Comparison of ENCODE assay signal across 23 mouse cellular contexts in genomic region chr3:65594493-65594892, GRCm38 (mm10).
DNase-seq lines count a peak whose midpoint lies in the region; ATAC-seq and TF ChIP-seq lines count a peak whose summit lies in the region.
"Had no signal": no experiment of that assay in that cellular context is flagged by ENCODE, and none has a peak within 500 bp of the region (broad histone marks: within the 10 kb centered on the region; RNA-seq: fewer than 3 reads in every experiment).

No protein-coding gene starts in this region.

- no peaks in the 10 kb centered on the region for H3K27me3 ChIP-seq in lung, postnatal 0 days (replicated peaks; ENCODE audit: insufficient read depth, low read length)
- no peaks in the 10 kb centered on the region for H3K27me3 ChIP-seq in embryonic facial prominence, embryonic 15.5 days
- no peaks in the 10 kb centered on the region for H3K27me3 ChIP-seq in thymus, adult 2 months (ENCODE audit: control insufficient read depth, insufficient read depth, low read length)
- no peaks in the 10 kb centered on the region for H3K27me3 ChIP-seq in midbrain, embryonic 14.5 days (ENCODE audit: control insufficient read depth, insufficient read depth, low read length)
- H3K27me3 ChIP-seq: forebrain, embryonic 13.5 days; heart, embryonic 13.5 days; hindbrain, embryonic 13.5 days; limb, embryonic 13.5 days; liver, embryonic 15.5 days; neural tube, embryonic 13.5 days; stomach, embryonic 15.5 days had no signal

- DNase-seq in lung, postnatal 0 days (ENCODE audit: low spot score) = peak; percentile 22
- no peak for DNase-seq in lung, postnatal 25 days (ENCODE audit: low spot score)
- DNase-seq in thymus, adult 2 months = peak; percentile 69
- DNase-seq in adrenal gland, postnatal 4 days (ENCODE audit: low spot score in 2 of 2) = no peak
- DNase-seq in midbrain, embryonic 14.5 days = no peak
- no peak for DNase-seq in adrenal gland, adult 18-20 months (ENCODE audit: low spot score in 2 of 2)
- DNase-seq: adrenal gland, postnatal 14 days; cerebellum, adult 18-20 months; cerebellum, postnatal 36 days; kidney, adult 9 months; kidney, postnatal 25 days; right cerebral cortex, postnatal 14 days had no signal

- no peaks in the 10 kb centered on the region for H3K4me1 ChIP-seq in lung, postnatal 0 days (ENCODE audit: insufficient read depth, low read depth, low read length)
- H3K4me1 ChIP-seq in embryonic facial prominence, embryonic 15.5 days = peaks cover 16% of the 10 kb centered on the region
- peaks cover 2% of the 10 kb centered on the region for H3K4me1 ChIP-seq in thymus, adult 2 months (replicated peaks; ENCODE audit: control insufficient read depth, insufficient read depth, low read length)
- no peaks in the 10 kb centered on the region for H3K4me1 ChIP-seq in midbrain, embryonic 14.5 days (ENCODE audit: control insufficient read depth, insufficient read depth, low read length)
- H3K4me1 ChIP-seq: heart, embryonic 13.5 days; hindbrain, embryonic 13.5 days; liver, embryonic 15.5 days; stomach, embryonic 15.5 days had no signal

- no peak overlapping the region for H3K4me2 ChIP-seq in lung, postnatal 0 days (replicated peaks; ENCODE audit: low read depth, low read length)
- no peak overlapping the region for H3K4me2 ChIP-seq in embryonic facial prominence, embryonic 15.5 days (replicated peaks)
- no peak overlapping the region for H3K4me2 ChIP-seq in midbrain, embryonic 14.5 days (ENCODE audit: low read length)
- H3K4me2 ChIP-seq: forebrain, embryonic 13.5 days; heart, embryonic 13.5 days; hindbrain, embryonic 13.5 days; limb, embryonic 13.5 days; liver, embryonic 15.5 days; midbrain, embryonic 11.5 days; neural tube, embryonic 13.5 days; stomach, embryonic 15.5 days had no signal

- no peak overlapping the region for H3K4me3 ChIP-seq in lung, postnatal 0 days (ENCODE audit: low read depth, low read length)
- no peak overlapping the region for H3K4me3 ChIP-seq in embryonic facial prominence, embryonic 15.5 days (replicated peaks)
- H3K4me3 ChIP-seq in thymus, adult 2 months (ENCODE audit: control insufficient read depth, insufficient read depth, low read length) = no peak overlapping the region
- no peak overlapping the region for H3K4me3 ChIP-seq in midbrain, embryonic 14.5 days (replicated peaks; ENCODE audit: low read depth, low read length)
- H3K4me3 ChIP-seq: erythroblast, embryonic 14.5 days; forebrain, embryonic 13.5 days; heart, embryonic 13.5 days; hindbrain, embryonic 13.5 days; limb, embryonic 13.5 days; liver, embryonic 15.5 days; neural tube, embryonic 13.5 days; stomach, embryonic 15.5 days had no signal

- H3K9ac ChIP-seq in lung, postnatal 0 days (replicated peaks; ENCODE audit: low read depth) = no peak overlapping the region
- no peak overlapping the region for H3K9ac ChIP-seq in embryonic facial prominence, embryonic 15.5 days
- no peak overlapping the region for H3K9ac ChIP-seq in midbrain, embryonic 14.5 days (replicated peaks; ENCODE audit: low read length)
- H3K9ac ChIP-seq: forebrain, embryonic 13.5 days; heart, embryonic 13.5 days; hindbrain, embryonic 13.5 days; limb, embryonic 13.5 days; liver, embryonic 15.5 days; neural tube, embryonic 13.5 days; stomach, embryonic 15.5 days had no signal

- no peak for TF ChIP-seq CTCF in lung, postnatal 0 days (IDR thresholded peaks at IDR 0.05)
- TF ChIP-seq CTCF in thymus, adult 2 months (IDR thresholded peaks at IDR 0.05; ENCODE audit: borderline replicate concordance, control insufficient read depth, extremely low read depth, insufficient read depth, low read length, poor library complexity) = no peak

- TF ChIP-seq EP300 in lung, postnatal 0 days (IDR thresholded peaks at IDR 0.05) = no peak

- H3K36me3 ChIP-seq in lung, postnatal 0 days (ENCODE audit: insufficient read depth, low read length) = no peaks in the 10 kb centered on the region
- no peaks in the 10 kb centered on the region for H3K36me3 ChIP-seq in embryonic facial prominence, embryonic 15.5 days
- no peaks in the 10 kb centered on the region for H3K36me3 ChIP-seq in thymus, adult 2 months (ENCODE audit: control insufficient read depth, insufficient read depth, low read length)
- no peaks in the 10 kb centered on the region for H3K36me3 ChIP-seq in midbrain, embryonic 14.5 days (ENCODE audit: control insufficient read depth, insufficient read depth, low read length)
- H3K36me3 ChIP-seq: heart, embryonic 13.5 days; hindbrain, embryonic 13.5 days; limb, embryonic 13.5 days; liver, embryonic 15.5 days; neural tube, embryonic 13.5 days; stomach, embryonic 15.5 days had no signal

- no peak overlapping the region for H3K27ac ChIP-seq in lung, postnatal 0 days (ENCODE audit: low read length)
- H3K27ac ChIP-seq in embryonic facial prominence, embryonic 15.5 days (replicated peaks) = peak overlapping the region; percentile 8; the same call in 1 of the 2 replicates
- no peak overlapping the region for H3K27ac ChIP-seq in thymus, adult 2 months (ENCODE audit: control insufficient read depth, insufficient read depth, low read length)
- no peak overlapping the region for H3K27ac ChIP-seq in midbrain, embryonic 14.5 days (replicated peaks; ENCODE audit: low read depth, low read length)
- H3K27ac ChIP-seq: forebrain, embryonic 13.5 days; heart, embryonic 13.5 days; hindbrain, embryonic 13.5 days; limb, embryonic 13.5 days; liver, embryonic 15.5 days; neural tube, embryonic 13.5 days; stomach, embryonic 15.5 days had no signal

- TF ChIP-seq POLR2A in thymus, adult 2 months (IDR thresholded peaks at IDR 0.05; ENCODE audit: control insufficient read depth, extremely low read depth, insufficient read depth, low read length, poor library complexity) = no peak

- H3K9me3 ChIP-seq in lung, postnatal 0 days (ENCODE audit: low read length) = no peaks in the 10 kb centered on the region
- H3K9me3 ChIP-seq in embryonic facial prominence, embryonic 15.5 days (replicated peaks) = no peaks in the 10 kb centered on the region
- no peaks in the 10 kb centered on the region for H3K9me3 ChIP-seq in midbrain, embryonic 14.5 days (ENCODE audit: control insufficient read depth, low read length)
- H3K9me3 ChIP-seq: forebrain, embryonic 13.5 days; heart, embryonic 13.5 days; hindbrain, embryonic 13.5 days; limb, embryonic 13.5 days; liver, embryonic 15.5 days; neural tube, embryonic 13.5 days; stomach, embryonic 15.5 days had no signal

- peak; percentile 73 for ATAC-seq in lung, postnatal 0 days
- ATAC-seq in embryonic facial prominence, embryonic 15.5 days (ENCODE audit: insufficient number of reproducible peaks, low FRiP score, low TSS enrichment, low read depth) = no peak
- ATAC-seq in midbrain, embryonic 14.5 days (ENCODE audit: low FRiP score, low TSS enrichment) = no peak
- ATAC-seq: activated CD4-positive, CD25-positive, alpha-beta regulatory T cell, adult 4 months; forebrain, embryonic 13.5 days had no signal

Comparison
In these comparisons a context has a peak if more than half of its experiments do, and no peak if none do; other contexts are left out.
1. DNase-seq: peak in lung, postnatal 0 days (single experiment) and thymus, adult 2 months (single experiment); none in lung, postnatal 25 days (single experiment), adrenal gland, postnatal 4 days (0 of 2), midbrain, embryonic 14.5 days (single experiment) and adrenal gland, adult 18-20 months (0 of 2).